Mouse (Mus musculus) ZHBTc4 (cell line): Measurements from ENCODE around the gene Kdm4b.

Source experiments
- DNase-seq: peaks from one replicate; pipeline ENCODE4 v3.0.0-alpha.2; 2011; ENCODE audit warnings: low read depth, low spot score

Gene Kdm4b

DNA sequence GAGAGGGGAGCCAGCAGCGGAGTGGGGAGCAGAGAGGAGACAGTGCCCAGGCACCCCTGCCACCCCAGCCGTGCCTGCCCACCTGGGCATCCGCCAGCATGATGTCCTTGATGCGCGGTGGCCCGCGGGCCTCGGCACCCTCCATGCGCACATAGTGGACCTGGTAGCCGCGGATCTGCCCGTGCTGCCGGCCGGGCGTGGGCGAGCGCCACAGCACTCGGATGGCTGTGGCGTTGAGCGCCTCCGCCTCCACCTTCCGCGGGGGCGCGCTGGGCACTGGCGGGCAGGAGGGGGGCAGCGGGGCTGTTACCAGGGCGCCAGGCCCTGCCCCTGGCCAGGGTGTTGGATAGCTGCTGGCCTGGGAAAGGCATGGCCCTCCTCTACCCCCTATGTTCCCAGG, 102.0 kb downstream of the Kdm4b start:
- DNase-seq, result no peak

DNA sequence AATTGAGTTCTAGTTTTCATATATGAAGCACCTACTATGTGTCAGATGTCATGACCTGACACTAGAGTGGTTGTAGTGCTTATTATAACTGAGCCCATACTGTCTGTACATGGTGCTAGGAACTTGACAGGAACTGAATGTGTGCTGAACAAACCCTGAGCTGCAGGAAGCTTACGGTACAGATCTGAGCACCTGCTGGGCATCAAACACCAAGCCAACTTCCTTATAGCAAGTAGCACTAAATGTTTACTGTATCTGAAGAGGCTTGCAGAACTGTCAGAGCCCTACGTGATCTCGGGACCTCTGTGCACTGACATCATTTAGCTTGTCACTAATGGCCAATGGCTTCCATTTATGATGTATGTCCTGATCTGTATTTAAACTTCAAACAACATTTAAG, 105.7 kb downstream of the Kdm4b start:
- DNase-seq, result no peak

DNA sequence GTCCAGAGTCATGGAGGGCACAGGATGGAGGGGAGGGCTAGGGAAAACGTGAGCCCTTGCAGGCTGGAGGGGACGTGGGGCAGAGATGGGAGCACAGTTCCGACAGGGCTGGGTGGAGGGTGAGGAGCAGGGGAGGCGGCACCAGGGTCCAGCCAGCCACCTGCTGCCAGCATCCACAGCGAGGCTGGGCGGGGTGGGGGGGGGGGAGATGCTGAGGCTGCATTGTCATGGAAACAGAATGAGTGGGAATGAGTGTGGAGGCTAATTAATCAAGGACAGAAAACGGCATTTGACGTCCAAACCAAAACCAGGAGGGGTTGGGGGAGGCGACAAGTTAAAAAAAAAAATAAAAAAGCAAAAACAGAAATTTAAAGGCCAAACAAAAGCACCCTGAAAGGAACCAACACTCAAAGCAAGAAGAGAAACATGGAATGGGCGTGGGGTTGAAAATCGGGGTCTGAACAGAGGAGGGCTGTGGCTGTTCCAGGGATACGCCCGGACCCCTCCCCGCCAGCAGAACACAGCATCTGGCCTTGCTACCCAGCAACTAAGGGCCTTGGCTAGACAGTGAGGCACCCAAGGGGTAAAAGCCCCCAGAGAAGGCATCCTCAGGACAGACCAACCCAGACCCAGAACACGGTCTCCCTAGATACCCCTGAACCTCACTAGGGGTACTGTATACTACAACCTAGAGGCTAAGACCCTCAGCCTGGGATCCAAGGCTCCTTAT, 114.0 kb downstream of the Kdm4b start:
- no peak for DNase-seq

DNA sequence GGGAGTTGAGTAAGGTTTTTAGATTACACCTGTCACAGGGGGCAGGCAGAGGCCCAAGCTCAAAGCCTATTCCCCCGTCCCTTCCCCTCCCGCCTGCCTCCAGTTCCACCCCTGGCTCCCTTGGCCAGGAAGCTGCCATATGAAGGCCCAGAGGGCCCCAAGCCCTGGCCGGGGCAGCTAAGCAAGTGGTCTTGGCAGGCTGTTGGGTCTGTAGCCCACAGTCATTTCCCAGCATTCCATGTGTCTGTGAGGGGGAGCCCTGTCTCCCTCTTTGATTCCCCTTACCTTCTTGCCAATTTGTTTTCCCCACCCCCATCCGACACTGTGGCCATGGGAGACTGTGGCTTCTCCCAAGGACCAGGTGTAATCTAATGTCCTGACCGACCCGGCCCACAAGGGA, 116.5 kb downstream of the Kdm4b start:
- DNase-seq, result no peak

DNA sequence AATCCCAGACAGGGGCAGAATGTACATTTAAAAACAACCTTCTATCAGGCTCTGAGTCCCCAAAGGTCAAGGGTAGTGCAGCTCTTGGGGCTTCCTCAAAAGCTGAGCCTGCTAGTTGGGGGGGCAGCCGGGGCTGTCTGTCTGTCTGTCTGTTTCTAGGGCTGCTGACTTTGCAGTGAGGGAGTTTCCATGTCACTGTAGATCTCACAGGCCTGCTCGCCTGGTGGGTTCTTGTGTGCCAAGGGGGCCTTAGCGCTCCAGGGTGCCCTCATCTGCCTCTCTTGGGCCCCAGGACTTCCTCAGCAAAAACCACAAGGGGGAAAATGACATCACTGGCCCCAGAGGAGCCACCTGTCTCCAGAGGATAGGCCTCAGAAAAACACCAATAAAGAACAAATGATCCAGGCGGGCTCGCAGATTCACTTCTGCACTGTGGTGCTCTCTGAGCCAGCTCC, 117.5 kb downstream of the Kdm4b start:
- no peak for DNase-seq

DNA sequence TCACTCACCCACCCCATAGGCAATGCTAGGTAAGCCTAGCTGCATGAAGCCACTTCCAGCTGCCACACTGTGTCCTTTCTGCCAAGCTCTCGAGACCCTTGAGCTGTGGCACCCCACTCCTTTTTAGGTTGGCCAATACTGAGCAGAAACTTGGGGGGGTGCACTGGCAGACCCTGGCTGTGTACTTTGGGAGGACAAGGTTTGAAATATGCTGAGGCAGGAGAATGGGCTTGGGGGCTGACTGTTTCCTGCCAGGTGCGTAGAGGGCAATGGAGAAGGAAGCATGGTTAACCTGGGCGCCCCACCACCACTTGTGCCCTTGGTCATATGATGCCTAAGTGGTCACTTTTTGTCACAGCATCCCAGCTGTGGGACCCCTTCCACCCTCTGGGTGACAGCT, 118.9 kb downstream of the Kdm4b start:
- DNase-seq, result no peak

DNA sequence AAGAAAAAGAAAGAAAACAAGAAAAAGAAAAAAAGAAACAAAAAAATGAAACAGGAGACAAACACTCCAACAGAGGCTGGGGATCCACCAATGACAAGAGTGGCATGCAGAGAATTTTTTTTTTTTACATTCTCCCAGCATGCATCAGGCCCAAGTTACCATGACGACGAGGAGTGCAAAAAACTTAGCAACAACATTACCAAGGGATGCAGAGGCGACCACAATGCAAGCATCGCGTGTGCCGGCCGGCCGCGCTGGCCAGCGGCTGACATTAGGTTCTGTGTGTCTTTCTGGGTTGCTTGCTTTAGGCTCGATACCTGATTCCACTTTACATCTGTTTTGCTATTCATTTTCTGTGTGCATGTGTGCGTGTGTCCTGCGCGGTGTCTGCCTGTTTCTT, 119.5 kb downstream of the Kdm4b start:
- DNase-seq, result peak; percentile 42

DNA sequence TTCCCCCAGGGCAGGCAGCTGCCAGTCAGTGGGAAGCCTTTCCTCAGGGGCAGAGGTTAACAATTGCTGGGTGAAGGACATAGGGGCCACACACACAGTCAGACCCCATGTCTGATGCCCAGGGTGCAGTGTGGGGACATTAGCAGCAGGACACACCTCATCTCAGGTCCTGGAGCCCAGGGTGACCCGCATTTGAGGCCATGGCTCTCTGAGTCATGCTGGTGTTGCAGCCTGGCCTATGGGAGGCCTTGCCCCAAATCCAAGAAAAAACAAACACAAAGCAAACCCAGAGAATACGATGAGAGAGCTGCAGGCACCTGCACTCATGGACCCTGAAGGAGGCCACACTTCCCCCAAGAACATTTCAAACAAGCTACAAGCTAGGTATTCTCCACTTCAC, 121.9 kb downstream of the Kdm4b start:
- no peak for DNase-seq
